Mouse (Mus musculus): ENCODE measurements around the gene Actn4.
"Not testable (repeated sequence)": the region's sequence is repeated elsewhere in the genome, so short reads cannot be mapped to it uniquely, and the experiment has no call there.

Gene Actn4

DNA sequence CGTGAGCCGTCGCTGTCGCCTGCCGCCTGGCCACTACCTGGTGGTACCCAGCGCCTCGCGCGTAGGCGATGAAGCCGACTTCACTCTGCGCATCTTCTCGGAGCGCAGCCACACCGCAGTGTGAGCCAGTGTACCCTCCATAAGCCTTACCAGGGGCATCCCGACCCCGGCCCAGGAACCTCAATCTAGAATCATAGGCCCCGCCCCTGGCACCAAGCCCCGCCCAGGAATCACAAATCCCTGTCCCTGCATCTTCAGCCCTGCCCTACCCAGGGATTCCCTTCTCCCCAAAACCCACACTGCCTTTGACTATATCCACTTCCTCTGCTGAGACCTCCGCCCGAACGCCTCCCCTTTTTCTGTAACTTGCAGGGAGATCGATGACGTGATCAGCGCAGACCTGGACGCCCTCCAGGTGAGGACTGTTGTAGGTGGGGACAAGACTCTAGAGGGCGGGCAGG is 73.4 kb downstream of the Actn4 start:
- DNase-seq (ENCODE audit: low read depth, low spot score): no peak

DNA sequence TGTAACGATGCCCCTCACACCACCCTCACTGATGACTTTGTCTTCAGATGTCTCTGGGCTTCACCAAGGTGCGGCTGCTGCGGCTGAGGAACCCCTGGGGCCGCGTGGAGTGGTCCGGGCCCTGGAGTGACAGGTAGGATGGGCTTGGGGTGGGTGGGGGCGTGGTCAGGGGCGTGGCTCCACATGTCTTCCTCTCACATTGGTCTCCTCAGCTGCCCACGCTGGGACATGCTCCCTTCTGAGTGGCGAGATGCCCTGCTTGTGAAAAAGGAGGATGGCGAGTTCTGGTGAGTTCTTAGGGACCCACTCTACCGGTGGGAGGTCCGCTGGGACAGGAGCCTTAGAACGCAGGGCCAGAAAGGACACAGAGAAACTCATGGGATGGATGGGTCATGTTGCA is 75.7 kb downstream of the Actn4 start:
- DNase-seq (ENCODE audit: low read depth, low spot score): peak; percentile 48

- not testable (repeated sequence) for DNase-seq (ENCODE audit: low read depth, low spot score)
Observed at GRCm38 (mm10) chr7:28883704-28884103, 78.4 kb downstream of the Actn4 start.

- DNase-seq (ENCODE audit: low read depth, low spot score): no peak
Observed at GRCm38 (mm10) chr7:28883039-28883438, 79.1 kb downstream of the Actn4 start.

DNA sequence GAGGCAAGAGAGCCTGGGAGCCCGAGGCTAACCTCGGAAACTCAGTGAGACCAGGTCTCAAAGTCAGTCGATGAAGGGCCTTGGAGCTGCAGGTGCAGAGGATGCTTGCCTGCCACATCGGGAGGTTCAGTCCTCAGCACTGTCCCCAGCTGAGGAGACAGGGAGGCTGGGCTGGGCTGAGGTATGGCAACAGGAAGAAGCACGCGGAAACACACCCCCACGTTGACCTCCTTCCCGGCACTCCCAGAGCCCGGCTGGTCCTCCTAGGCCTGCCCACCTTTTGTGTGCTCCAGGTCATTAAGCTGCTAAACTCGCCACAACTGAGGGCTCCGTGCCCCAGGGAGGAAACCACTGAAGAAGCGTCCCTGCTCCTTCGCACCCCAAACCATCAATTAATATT is 80.9 kb downstream of the Actn4 start, which contains the start of gene Capn12:
Gene Capn12 (plus strand): TSS at position 224 of the 400 bp plus-strand sequence.
- DNase-seq (ENCODE audit: low read depth, low spot score): no peak

GRCm38 (mm10) chr7:28880554-28880953 is 81.6 kb downstream of the Actn4 start:
- DNase-seq (ENCODE audit: low read depth, low spot score): no peak

DNA sequence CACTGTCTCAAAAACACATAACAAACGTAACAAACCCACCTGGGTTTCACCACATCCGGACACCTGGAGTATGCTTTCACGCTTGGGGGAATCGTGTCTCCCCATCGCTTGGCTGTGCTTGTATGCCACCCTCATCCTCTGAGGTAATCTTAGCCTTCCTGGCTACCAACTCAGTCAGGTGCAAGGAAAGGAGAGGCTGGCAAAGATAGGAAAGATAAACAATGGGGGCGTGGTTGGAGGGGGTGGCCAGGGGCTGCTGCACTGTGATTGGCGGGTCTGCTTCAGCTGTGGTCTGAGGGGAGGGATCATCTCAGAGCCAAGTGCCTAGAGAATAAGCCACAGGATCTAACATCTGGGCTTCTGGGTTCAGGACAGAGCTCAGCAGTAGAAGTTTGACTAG is 82.5 kb downstream of the Actn4 start:
- no peak for DNase-seq (ENCODE audit: low read depth, low spot score)

DNA sequence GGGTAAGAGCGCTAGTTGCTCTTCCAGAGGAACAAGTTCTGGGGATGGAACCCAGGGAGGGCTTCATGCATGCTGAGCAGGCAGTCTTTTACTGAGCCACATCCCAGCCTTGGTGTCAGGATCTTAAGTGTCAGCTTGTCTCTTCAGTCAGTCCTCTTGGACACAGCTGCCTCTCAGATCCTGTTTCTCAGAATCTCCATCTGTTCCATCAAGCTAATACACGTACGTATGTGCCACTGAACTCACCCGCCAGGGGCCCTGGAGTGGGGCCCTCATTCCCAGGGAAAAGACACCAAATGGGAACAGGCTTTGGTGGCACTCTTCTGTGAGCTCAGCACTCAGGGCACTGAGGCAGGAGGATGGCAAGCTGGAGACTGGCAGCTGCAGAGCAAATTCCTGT is 84.3 kb downstream of the Actn4 start:
- no peak for DNase-seq (ENCODE audit: low read depth, low spot score)

- no peak for DNase-seq (ENCODE audit: low read depth, low spot score)
Observed at GRCm38 (mm10) chr7:28877155-28877554, 85.0 kb downstream of the Actn4 start.

GRCm38 (mm10) chr7:28876099-28876498 is 86.0 kb downstream of the Actn4 start:
- DNase-seq (ENCODE audit: low read depth, low spot score): no peak

DNA sequence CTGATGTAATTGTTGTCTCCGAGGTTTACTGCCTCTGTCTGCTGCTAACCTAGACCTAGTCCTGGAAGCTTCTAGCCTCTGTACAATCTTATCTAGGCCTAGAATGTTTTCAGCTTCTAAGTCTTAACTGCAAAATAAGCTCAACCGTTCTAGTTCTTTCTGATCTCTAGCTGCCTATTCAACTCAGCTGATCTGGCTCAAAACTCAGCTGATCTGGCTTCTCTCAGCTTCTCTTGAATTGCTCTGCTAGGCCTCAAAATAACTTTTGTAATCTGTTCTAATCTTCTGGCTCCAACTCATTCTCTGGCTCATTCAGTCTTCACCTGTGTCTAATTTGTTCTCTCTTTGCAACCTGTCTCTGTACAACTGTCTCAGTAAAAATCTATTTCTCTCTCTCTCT is 87.6 kb downstream of the Actn4 start:
- no peak for DNase-seq (ENCODE audit: low read depth, low spot score)

DNA sequence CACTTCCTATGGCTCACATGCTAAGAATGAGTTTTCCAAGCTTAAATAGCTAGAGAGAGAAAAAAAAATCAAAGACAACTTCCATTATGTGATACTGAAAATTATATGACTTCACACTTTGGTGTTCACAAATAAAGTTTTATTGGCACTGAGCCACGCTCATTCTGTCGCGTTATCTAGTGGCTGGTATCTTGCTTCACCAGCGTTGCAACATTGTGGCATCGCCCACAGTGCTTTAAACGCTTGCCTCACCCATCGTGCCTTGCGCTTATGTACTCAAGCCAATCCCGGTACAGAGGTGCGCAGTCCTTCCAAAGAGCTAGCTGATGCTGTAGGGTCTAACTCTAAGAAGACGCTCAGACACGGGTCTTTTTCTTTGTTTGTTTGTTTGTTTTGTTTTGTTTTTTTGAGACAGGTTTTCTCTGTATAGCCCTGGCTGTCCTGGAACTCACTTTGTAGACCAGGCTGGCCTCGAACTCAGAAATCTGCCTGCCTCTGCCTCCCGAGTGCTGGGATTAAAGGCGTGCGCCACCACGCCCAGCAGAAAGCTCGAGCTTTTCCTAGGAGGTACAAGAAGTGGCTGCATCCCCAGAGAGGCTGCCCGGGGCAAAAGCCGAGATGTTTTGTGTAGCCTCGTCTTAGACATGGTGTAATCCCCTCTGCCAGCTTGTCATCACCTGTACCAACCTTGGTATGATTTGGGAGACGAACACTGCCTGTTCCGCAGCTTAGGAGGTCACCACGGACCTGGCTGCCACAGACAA is 91.1 kb downstream of the Actn4 start:
- DNase-seq (ENCODE audit: low read depth, low spot score): no peak

DNA sequence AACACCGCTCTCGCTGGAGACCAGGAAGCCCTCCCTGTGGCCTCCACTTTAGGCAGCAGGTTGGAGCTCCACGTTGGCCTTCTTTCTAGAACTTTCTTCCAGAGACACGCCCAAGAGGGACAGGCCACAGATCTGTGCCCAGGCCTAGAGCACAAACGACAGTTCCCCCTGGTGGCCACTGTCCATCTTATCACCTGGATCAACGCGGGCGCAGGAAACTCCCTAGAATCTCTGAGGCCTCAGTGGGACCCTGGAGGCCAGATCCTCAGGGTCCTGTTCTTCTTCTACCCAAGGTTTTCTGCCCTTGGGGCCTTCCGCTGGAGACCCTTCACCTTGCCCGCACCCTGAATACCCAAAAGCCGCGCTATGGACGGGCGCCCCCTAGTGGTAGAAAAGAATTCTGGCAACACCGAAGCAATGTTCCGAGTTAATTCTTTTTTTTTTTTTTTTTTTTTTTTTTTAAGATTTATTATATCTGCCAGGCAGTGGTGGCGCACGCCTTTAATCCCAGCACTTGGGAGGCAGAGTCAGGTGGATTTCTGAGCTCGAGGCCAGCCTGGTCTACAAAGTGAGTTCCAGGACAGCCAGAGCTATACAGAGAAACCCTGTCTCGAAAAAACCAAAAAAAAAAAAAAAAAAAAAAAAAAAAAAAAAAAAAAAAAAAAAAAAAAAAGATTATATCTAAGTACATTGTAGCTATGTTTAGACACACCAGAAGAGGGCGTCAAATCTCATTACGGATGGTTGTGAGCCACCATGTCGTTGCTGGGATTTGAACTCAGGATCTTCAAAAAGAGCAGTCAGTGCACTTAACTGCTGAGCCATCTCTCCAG is 94.4 kb downstream of the Actn4 start:
- DNase-seq (ENCODE audit: low read depth, low spot score): peak; percentile 68

DNA sequence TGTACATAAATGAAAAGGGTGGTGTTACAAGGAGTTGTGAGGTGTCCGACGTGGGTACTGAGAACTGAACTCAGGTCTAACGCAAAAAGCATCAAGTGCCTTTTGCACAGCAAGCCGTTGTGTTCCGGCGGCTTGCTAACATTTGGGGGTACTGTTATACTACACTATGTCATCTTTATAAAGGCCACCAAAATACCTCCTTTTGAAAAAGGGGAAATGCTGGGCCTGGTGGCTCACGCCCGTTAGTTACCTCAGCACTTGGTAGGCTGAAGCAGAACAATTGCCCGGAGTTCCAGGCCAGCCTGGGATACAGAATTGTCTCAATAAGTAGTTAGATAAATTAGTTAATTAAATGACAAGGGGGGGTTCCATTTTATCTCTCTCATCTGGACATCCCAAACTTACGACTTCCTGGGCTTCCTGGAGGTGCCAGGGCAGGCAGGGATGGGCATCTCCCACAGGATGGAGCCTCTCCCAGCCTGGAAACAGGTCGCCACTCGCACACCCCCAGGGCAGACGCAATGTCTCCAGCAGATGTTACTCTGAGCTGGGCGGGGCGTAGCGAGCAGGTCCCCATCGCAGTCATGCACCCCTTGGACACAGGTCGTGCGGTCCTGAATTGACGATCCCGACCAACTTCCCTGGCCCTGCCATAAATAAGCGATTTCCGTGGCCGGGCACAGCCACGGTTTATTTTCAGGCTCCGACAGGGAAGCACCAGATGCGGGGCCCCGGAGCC is 95.2 kb downstream of the Actn4 start:
- DNase-seq (ENCODE audit: low read depth, low spot score): no peak

DNA sequence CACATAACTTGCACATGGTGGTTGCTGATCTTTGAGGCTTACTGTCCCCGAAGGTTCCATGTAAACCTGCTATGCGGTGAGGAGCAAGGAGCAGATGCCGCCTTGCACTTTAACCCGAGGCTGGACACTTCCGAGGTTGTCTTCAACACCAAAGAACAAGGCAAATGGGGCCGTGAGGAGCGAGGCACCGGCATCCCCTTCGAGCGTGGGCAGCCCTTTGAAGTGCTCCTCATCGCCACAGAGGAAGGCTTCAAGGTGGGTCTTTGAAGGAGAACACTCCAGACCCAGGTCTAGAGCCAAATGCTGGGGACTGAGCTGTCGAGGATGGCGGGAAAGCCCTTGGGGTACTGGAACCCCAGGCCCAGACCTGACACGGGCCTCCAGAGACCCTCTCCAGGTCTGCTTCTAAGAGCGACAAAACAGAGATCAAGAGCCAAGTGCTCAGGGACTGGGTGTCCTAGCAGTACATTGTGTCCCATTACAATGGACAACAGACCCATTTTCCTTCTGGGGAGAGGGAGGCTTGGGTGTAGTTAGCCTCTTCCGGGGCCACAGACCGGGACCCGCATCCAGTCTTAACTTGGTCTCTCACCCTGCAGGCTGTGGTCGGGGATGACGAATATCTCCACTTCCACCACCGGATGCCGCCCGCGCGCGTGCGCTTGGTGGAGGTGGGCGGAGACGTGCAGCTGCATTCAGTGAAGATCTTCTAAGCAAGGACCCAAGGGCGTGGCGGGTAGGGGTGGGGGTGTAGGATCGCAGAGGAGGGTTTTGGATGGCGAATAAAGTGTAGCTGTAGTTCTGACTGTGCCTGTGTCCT is 96.4 kb downstream of the Actn4 start:
- DNase-seq (ENCODE audit: low read depth, low spot score): peak; percentile 94

DNA sequence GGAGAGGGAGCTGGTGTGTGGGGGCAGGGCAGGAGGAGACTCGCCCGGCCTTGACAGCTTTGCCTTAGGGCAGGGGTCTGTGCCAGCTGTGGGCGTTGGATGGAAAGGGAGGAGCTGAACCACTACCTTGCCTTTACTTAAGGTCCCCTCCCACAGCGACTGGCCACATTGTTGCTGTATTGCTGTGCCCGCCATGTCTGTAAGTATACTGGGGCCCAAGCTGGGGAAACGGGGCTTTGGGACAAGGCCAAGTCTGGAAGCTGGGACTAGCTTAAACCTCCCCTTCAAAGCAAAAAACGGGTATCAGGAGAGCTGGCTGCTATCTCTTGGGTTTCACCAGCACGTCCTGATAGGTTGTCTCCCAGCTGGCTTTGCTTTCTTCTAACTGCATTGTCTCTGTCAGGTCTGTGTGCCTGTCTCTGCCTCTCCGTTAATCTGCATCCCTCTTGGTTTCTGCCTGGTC is 97.8 kb downstream of the Actn4 start:
- DNase-seq (ENCODE audit: low read depth, low spot score): no peak

DNA sequence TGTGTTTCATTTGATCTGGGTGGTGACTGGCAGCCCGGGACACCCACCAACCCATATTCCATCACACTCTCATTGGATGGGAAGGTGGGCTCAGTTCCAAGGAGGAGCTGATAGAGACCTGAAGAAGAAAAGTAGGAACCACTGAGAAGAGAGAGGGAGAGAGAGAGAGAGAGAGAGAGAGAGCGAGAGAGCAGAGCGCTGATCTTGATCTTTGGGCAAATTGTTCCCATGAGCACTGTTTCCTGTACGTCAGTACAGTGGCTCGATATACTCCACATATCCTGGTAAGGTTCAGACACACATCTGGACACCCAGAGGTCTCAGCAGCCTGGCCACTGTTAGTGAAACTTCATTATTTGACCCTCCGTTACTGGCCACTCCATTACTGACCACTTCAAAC is 98.6 kb downstream of the Actn4 start, which contains the start of gene Lgals7:
Gene Lgals7 (plus strand): TSS at position 314 of the 400 bp plus-strand sequence.
- DNase-seq (ENCODE audit: low read depth, low spot score): no peak

- DNase-seq (ENCODE audit: low read depth, low spot score): no peak
Observed at GRCm38 (mm10) chr7:28862817-28863499, 99.2 kb downstream of the Actn4 start.

GRCm38 (mm10) chr7:28860898-28861297 is 101.2 kb downstream of the Actn4 start:
- peak; percentile 73 for DNase-seq (ENCODE audit: low read depth, low spot score)

DNA sequence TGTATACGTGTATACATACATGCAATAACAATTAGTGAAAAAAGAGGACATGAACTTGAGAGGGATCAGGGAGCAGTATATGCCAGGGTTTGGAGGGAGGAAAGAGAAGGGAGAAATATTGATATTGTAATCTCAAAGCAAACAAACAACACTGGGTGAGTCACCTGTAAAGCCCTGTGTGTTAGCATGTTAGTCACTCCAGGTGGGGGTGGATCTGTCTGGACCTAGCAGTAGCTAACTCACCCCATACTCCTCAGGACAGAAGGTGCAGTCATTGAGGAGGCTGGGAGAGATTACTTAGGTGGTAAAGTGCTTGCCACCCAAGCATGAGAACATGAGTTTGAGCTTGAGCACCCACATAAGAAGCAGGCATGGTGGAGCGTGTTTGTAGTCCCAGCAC is 102.2 kb downstream of the Actn4 start:
- no peak for DNase-seq (ENCODE audit: low read depth, low spot score)

Measured in ES-CJ7 (cell line).